ENCODE assay signal across 1 mouse cellular context in the genomic region with DNA sequence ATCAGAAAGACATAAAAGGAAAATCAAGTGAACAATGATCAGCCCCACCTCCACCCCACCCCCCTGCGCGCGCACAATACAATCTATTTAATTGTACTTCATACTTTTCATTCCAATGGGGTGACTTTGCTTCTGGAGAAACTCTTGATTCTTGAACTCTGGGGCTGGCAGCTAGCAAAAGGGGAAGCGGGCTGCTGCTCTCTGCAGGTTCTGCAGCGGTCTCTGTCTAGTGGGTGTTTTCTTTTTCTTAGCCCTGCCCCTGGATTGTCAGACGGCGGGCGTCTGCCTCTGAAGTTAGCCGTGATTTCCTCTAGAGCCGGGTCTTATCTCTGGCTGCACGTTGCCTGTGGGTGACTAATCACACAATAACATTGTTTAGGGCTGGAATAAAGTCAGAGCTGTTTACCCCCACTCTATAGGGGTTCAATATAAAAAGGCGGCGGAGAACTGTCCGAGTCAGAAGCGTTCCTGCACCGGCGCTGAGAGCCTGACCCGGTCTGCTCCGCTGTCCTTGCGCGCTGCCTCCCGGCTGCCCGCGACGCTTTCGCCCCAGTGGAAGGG.
TF ChIP-seq lines count a peak whose summit lies in the region.

Edn1 (plus strand) TSS at position 316 of the 561 bp plus-strand sequence.

TF ChIP-seq in CH12.LX, 34 proteins besides CTCF, POLR2A, EP300 and RAD21 (continued from another document):
- TF ChIP-seq HCFC1 (IDR thresholded peaks at IDR 0.05; ENCODE audit: low read depth, low read length) (no peak), MAFK (IDR thresholded peaks at IDR 0.05; ENCODE audit: insufficient replicate concordance, low read length) (no peak), UBTF (IDR thresholded peaks at IDR 0.05; ENCODE audit: low read depth, low read length) (0 out of 2 replicates have a peak, but pooled peaks have one; percentile 51), MAZ (IDR thresholded peaks at IDR 0.05; ENCODE audit: low read depth, low read length) (no peak), JUN (IDR thresholded peaks at IDR 0.05; ENCODE audit: insufficient read depth, low read depth, low read length) (no peak), POLR2AphosphoS2 (IDR thresholded peaks at IDR 0.05; ENCODE audit: low read depth, low read length) (no peak), SMC3 (IDR thresholded peaks at IDR 0.05; ENCODE audit: low read depth, low read length) (no peak; the same call in 1 of the 2 replicates)
